Mouse (Mus musculus): Measurements from ENCODE around the gene Rnf6.

- TF ChIP-seq CTCF (conservative IDR thresholded peaks at IDR 0.05; ENCODE audit: low read length) (no peak), NANOG (IDR thresholded peaks at IDR 0.05; ENCODE audit: borderline replicate concordance, low read length) (no peak)
Measured at GRCm38 (mm10) chr5:146251663-146252429, 30.5 kb upstream of the Rnf6 start.

Data from E14TG2a.4 (cell line).